Mouse (Mus musculus): ENCODE data around the gene Zfp768. TPM values are rescaled to one million over a fixed set of nuclear protein-coding genes. Genes with fewer than 3 reads are reported as not detected.
A peak's percentile ranks its signal among the peaks of the same experiment; 100 is the strongest.
"Not testable (repeated sequence)": the region's sequence is repeated elsewhere in the genome, so short reads cannot be mapped to it uniquely, and the experiment has no call there.

Zfp768 gene
- 10 to 100 TPM in 14 of 26 experiments, 1 to 10 TPM in 12; 2.5 to 20.3 (median 10.6) TPM for total RNA-seq (2018; cell fraction: chromatin; rRNA removed)
- 10 to 100 TPM in 20 of 26 experiments, 1 to 10 TPM in 6; 6.4 to 17.6 (median 14.2) TPM for total RNA-seq (2018; cell fraction: cytosol; rRNA removed)
- 10 to 100 TPM in 15 of 26 experiments, 1 to 10 TPM in 11; 3.9 to 25.8 (median 12.4) TPM for total RNA-seq (2018; cell fraction: nucleus; rRNA removed)
- 11.5 to 14.2 TPM (median 12.0 TPM) in 3 replicates for polyA plus RNA-seq (2018)

- peak within 1 kb of the TSS; percentile 52 for H3K27ac ChIP-seq
Measured at GRCm38 (mm10) chr7:127345512-127346325, at the start of gene Zfp768. Gene Zfp768 (minus strand): TSS chr7:127345589.

DNA sequence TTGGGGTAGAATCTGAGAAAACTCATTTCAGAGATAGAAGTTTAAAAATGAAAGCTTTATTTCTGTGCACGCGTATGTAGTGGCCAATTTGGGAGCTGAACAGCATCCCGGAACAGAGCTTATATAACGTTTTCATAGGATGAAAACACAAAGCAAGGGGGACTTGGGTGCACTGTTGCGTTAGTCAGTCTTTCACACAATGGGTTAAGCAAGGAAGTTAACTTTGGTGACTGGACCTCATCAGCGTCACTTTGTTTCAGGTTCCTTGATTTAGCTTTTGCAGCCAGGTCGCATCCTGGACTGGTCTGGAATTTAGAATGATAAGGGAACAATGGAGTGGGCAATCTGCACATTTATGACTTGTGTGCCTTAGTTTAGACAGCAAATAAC lies 48.5 kb upstream of the Zfp768 start:
- WGBS (ENCODE audit: missing documents), result 3% methylated on average over 7 of the region's 7 CpGs
- Histone ChIP-seq H3K36me3 (ENCODE audit: inconsistent target) (peaks cover 3% of the 10 kb centered on the region; the same call in 1 of the 2 replicates), H3K27ac (0 out of 2 replicates have a peak overlapping the region, but pooled peaks have one; percentile 25), H3K4me3 (ENCODE audit: inconsistent target) (peak overlapping the region; percentile 56), H3K79me2 (ENCODE audit: inconsistent target) (no peaks in the 10 kb centered on the region)

More at GRCm38 (mm10) chr7:127345512-127346325, at the start of gene Zfp768:
- Histone ChIP-seq H3K4me3 (ENCODE audit: inconsistent target) (peak within 1 kb of the TSS; percentile 87), H3K36me3 (ENCODE audit: inconsistent target) (no peaks in the 10 kb centered on the region), H3K79me2 (ENCODE audit: inconsistent target) (peaks cover 12% of the 10 kb centered on the region; the same call in 1 of the 2 replicates)
- under 1% methylated on average over 57 of the region's 76 CpGs for WGBS (ENCODE audit: missing documents)

GRCm38 (mm10) chr7:127393157-127393943 lies 48.0 kb upstream of the Zfp768 start, which contains the start of gene E430018J23Rik:
Gene E430018J23Rik (minus strand): TSS chr7:127393629.
- 0% methylated on average over 45 of the region's 45 CpGs for WGBS (ENCODE audit: missing documents)
- H3K27ac ChIP-seq, result peak within 1 kb of the TSS; percentile 25; the same call in 1 of the 2 replicates
- peaks cover 3% of the 10 kb centered on the region; the same call in 1 of the 2 replicates for H3K36me3 ChIP-seq (ENCODE audit: inconsistent target)
- H3K79me2 ChIP-seq (ENCODE audit: inconsistent target), result no peaks in the 10 kb centered on the region
- peak within 1 kb of the TSS; percentile 56 for H3K4me3 ChIP-seq (ENCODE audit: inconsistent target)

DNA sequence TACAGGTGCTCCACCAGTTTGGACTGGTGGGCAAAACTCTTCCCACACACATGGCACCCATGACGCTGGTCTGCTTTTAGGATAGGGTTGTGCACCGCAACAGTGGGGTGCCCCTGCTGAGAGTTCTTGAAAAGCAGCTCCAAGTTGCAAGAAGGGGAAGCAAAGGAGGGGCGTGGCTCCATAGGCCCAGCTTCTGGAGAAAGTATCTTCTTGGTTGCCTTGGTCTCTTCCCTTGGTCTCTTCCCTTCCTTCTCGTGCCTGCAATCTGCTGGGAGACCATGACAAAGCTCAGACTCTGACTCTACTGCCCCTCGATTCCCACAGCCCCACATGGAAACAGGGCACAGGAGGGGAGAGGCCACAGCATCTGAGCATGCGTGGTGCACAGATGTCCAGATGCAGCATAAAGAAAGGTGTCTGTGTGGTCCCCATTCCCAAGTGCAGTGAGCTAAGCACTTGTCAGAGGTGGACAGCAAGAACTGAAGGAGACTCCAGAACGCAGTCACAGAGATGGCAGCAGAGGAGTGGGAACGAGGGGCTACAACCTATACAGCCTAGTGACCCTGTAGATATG lies 46.9 kb upstream of the Zfp768 start:
- no peaks in the 10 kb centered on the region for H3K79me2 ChIP-seq (ENCODE audit: inconsistent target)
- H3K36me3 ChIP-seq (ENCODE audit: inconsistent target), result peaks cover 3% of the 10 kb centered on the region; the same call in 1 of the 2 replicates
- 67% methylated on average over 8 of the region's 8 CpGs for WGBS (ENCODE audit: missing documents)
- peak overlapping the region; percentile 56 for H3K4me3 ChIP-seq (ENCODE audit: inconsistent target)
- H3K27ac ChIP-seq, result no peak overlapping the region

- H3K79me2 ChIP-seq (ENCODE audit: inconsistent target), result peaks cover under 1% of the 10 kb centered on the region; the same call in 1 of the 2 replicates
- no peak overlapping the region for H3K4me3 ChIP-seq (ENCODE audit: inconsistent target)
- H3K36me3 ChIP-seq (ENCODE audit: inconsistent target), result peaks cover 3% of the 10 kb centered on the region; the same call in 1 of the 2 replicates
- WGBS (ENCODE audit: missing documents), result 93% methylated on average over 16 of the region's 16 CpGs
- H3K27ac ChIP-seq, result no peak overlapping the region
Measured at GRCm38 (mm10) chr7:127391538-127391937, 46.1 kb upstream of the Zfp768 start.

GRCm38 (mm10) chr7:127390306-127390705 lies 44.9 kb upstream of the Zfp768 start:
- H3K27ac ChIP-seq, result no peak overlapping the region
- H3K4me3 ChIP-seq (ENCODE audit: inconsistent target), result no peak overlapping the region
- 92% methylated on average over 7 of the region's 7 CpGs for WGBS (ENCODE audit: missing documents)
- H3K79me2 ChIP-seq (ENCODE audit: inconsistent target), result peaks cover 11% of the 10 kb centered on the region; the same call in 1 of the 2 replicates
- H3K36me3 ChIP-seq (ENCODE audit: inconsistent target), result peaks cover 3% of the 10 kb centered on the region; the same call in 1 of the 2 replicates

GRCm38 (mm10) chr7:127388201-127388600 lies 42.8 kb upstream of the Zfp768 start:
- H3K79me2 ChIP-seq (ENCODE audit: inconsistent target), result peaks cover 11% of the 10 kb centered on the region; the same call in 1 of the 2 replicates
- not testable (repeated sequence) for H3K27ac ChIP-seq; H3K36me3 ChIP-seq (ENCODE audit: inconsistent target); H3K4me3 ChIP-seq (ENCODE audit: inconsistent target)

- Histone ChIP-seq H3K79me2 (ENCODE audit: inconsistent target) (peaks cover 11% of the 10 kb centered on the region; the same call in 1 of the 2 replicates), H3K27ac (peak within 1 kb of the TSS; percentile 47), H3K4me3 (ENCODE audit: inconsistent target) (peak within 1 kb of the TSS; percentile 69), H3K36me3 (ENCODE audit: inconsistent target) (peaks cover 3% of the 10 kb centered on the region; the same call in 1 of the 2 replicates)
- WGBS (ENCODE audit: missing documents), result 7% methylated on average over 23 of the region's 38 CpGs
Measured at GRCm38 (mm10) chr7:127386641-127387392, 41.4 kb upstream of the Zfp768 start, which contains the start of gene 9130019O22Rik. Gene 9130019O22Rik (minus strand): TSS chr7:127387166.

DNA sequence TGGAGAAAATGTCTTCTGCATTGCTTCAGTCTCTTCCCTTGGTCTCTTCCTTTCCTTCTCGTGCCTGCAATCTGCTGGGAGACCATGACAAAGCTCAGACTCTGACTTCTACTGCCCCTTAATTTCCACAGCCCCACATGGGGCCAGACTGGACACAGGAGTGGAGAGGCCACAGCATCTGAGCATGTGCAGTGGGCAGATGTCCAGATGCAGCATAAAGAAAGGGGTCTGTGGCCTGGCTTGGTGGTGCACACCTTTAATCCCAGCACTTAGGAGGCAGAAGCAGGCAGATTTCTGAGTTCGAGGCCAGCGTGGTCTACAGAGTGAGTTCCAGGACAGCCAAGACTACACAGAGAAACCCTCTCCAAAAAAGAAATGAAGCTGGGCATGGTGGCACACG lies 40.2 kb upstream of the Zfp768 start:
- H3K27ac ChIP-seq; H3K4me3 ChIP-seq (ENCODE audit: inconsistent target); H3K36me3 ChIP-seq (ENCODE audit: inconsistent target): not testable (repeated sequence)
- WGBS (ENCODE audit: missing documents), result 90% methylated on average over 2 of the region's 4 CpGs
- peaks cover 11% of the 10 kb centered on the region; the same call in 1 of the 2 replicates for H3K79me2 ChIP-seq (ENCODE audit: inconsistent target)

GRCm38 (mm10) chr7:127378310-127378921 lies 33.0 kb upstream of the Zfp768 start:
- Histone ChIP-seq H3K36me3 (ENCODE audit: inconsistent target) (no peaks in the 10 kb centered on the region), H3K27ac (no peak overlapping the region), H3K4me3 (ENCODE audit: inconsistent target) (no peak overlapping the region), H3K79me2 (ENCODE audit: inconsistent target) (peaks cover 12% of the 10 kb centered on the region; the same call in 1 of the 2 replicates)
- WGBS (ENCODE audit: missing documents), result 56% methylated on average over 6 of the region's 6 CpGs

DNA sequence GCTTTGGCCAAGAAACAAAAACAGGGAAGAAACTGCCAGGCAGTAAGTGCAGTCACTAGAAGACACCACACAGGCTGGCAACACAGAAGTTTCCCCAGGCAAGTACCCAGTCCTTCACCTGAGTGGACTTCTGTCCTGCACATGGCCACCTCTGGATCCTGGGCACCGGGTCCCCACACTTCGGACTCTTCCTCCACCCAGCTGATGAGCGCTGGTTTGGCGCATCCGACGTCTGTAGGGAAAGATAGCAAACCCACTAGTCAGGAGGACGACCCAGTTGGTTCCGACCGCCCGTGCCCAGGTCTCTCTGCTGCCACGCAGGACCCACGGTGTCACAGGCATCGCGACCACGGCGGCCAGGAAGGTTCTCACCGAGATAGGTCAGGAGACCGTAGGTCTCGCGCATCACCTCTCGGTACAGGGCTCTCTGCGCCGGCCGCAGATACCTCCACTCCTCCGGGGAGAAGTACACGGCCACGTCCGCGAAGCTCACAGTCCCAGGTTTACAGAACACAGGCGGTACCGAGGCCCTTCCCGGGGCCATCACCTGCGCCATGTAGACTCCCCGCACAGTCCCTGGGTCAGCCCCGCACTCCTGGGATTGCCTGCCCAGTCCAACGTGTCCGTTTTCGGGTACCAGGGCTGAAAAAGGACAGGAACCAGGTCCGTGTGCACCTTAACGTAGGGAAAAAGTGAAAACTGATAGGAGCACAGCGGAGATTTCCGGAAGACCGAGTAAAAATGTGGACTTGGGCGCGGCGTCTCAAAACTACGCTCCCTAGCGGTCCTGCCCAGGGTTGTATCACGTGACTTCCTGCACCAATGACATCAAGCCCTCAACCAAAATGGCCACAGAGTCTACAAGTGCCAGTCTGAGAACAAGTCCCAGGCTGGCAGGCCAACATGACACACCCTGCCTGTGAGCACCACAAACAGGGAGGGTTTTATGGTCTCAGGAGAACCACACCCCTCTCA lies 30.2 kb upstream of the Zfp768 start, which contains the start of gene Zfp747:
Zfp747 (minus strand) TSS at position 780 of the 975 bp plus-strand sequence.
- 1% methylated on average over 41 of the region's 49 CpGs for WGBS (ENCODE audit: missing documents)
- Histone ChIP-seq H3K79me2 (ENCODE audit: inconsistent target) (peaks cover 12% of the 10 kb centered on the region; the same call in 1 of the 2 replicates), H3K4me3 (ENCODE audit: inconsistent target) (peak within 1 kb of the TSS; percentile 91), H3K27ac (peak within 1 kb of the TSS; percentile 61)
- not testable (repeated sequence) for H3K36me3 ChIP-seq (ENCODE audit: inconsistent target)

DNA sequence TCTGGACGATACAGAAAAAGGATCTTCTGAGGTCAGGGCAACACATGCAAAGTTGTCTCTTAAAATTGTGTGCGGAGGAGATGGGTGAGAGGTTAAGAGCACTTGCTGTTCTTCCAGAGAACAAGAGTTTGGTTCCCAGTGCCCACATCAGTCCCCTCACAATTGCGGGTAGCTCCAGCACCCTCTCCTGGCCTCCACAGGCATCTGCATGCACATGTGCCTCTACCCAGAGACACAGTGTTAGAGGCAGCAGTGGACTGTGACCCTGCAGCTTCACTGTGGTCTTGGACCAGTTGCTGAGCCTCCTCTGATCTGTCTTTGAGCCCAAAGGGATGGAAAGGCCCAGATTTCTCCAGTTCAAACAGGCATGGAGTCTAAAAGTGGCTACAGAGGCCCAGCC lies 26.5 kb upstream of the Zfp768 start:
- not testable (repeated sequence) for H3K27ac ChIP-seq; H3K36me3 ChIP-seq (ENCODE audit: inconsistent target); H3K4me3 ChIP-seq (ENCODE audit: inconsistent target)
- H3K79me2 ChIP-seq (ENCODE audit: inconsistent target), result peaks cover 12% of the 10 kb centered on the region; the same call in 1 of the 2 replicates
- 93% methylated on average over 3 of the region's 3 CpGs for WGBS (ENCODE audit: missing documents)

All from macrophage (primary cell).